Mouse (Mus musculus): ENCODE data around the gene Timp3. TPM values are rescaled to one million over a fixed set of nuclear protein-coding genes. Genes with fewer than 3 reads are reported as not detected.

Timp3 gene
- total RNA-seq, 2 experiments from 2014 or later: 0.04 to 0.27 TPM

GRCm38 (mm10) chr10:86381922-86382260 is 81.7 kb downstream of the Timp3 start:
- ATAC-seq (replicated peaks; ENCODE audit: poor library complexity): no peak

- no peak for ATAC-seq (replicated peaks; ENCODE audit: poor library complexity)
These were observed 84.5 kb downstream of the Timp3 start for GRCm38 (mm10) chr10:86384655-86385054.

GRCm38 (mm10) chr10:86385656-86386055 is 85.5 kb downstream of the Timp3 start:
- ATAC-seq (replicated peaks; ENCODE audit: poor library complexity): peak; percentile 94

- ATAC-seq (replicated peaks; ENCODE audit: poor library complexity): no peak
These were observed 86.1 kb downstream of the Timp3 start for GRCm38 (mm10) chr10:86386232-86386631.

- no peak for ATAC-seq (replicated peaks; ENCODE audit: poor library complexity)
These were observed 87.8 kb downstream of the Timp3 start for GRCm38 (mm10) chr10:86387821-86388440.

- ATAC-seq (replicated peaks; ENCODE audit: poor library complexity): no peak
These were observed 88.6 kb downstream of the Timp3 start for GRCm38 (mm10) chr10:86388803-86389202.

- no peak for ATAC-seq (replicated peaks; ENCODE audit: poor library complexity)
These were observed 89.2 kb downstream of the Timp3 start for GRCm38 (mm10) chr10:86389357-86389756.

- ATAC-seq (replicated peaks; ENCODE audit: poor library complexity): no peak
These were observed 89.7 kb downstream of the Timp3 start for GRCm38 (mm10) chr10:86389913-86390312.

GRCm38 (mm10) chr10:86392399-86392798 is 92.2 kb downstream of the Timp3 start:
- no peak for ATAC-seq (replicated peaks; ENCODE audit: poor library complexity)

GRCm38 (mm10) chr10:86397577-86398346 is 97.6 kb downstream of the Timp3 start:
- ATAC-seq (replicated peaks; ENCODE audit: poor library complexity): no peak

- no peak for ATAC-seq (replicated peaks; ENCODE audit: poor library complexity)
These were observed 98.2 kb downstream of the Timp3 start for GRCm38 (mm10) chr10:86398347-86398720.

Other genes with a start within 250 kb of the Timp3 start
- gene Syn3, start 198.5 kb downstream of the Timp3 start, total RNA-seq (2015): 0.62 and 1.2 TPM in 2 replicates
- gene Syn3, start 198.5 kb downstream of the Timp3 start, total RNA-seq (2017): 0.17 TPM in 1 of 2 replicates, not detected in the other